Mouse (Mus musculus) hindbrain, embryonic 11.5 days (tissue): ENCODE measurements around the gene Cgnl1. TPM values are rescaled to one million over a fixed set of nuclear protein-coding genes. Genes with fewer than 3 reads are reported as not detected.

Experiments
- ATAC-seq: fragments of 200-750 bp; cut with Nextera tagmentation; 2 replicates; pipeline ENCODE4 v1.8.0; 2017; ENCODE audit warnings: mild to moderate bottlenecking, moderate TSS enrichment, moderate library complexity; ENCODE audit not compliant: low FRiP score
- DNase-seq: peaks from one replicate; pipeline ENCODE4 v3.0.0-alpha.2; 2015; ENCODE audit warnings: low spot score
- H3K27ac ChIP-seq: fragments of 300-500 bp; sonication (generic); 2 replicates; pipeline ENCODE4 v1.5.1; 2014; ENCODE audit warnings: mild to moderate bottlenecking, low read depth, low read length
- H3K27me3 ChIP-seq: fragments of 300-500 bp; sonication (generic); 2 replicates; pipeline ENCODE4 v1.6.1; 2014; ENCODE audit warnings: mild to moderate bottlenecking, low read length, moderate library complexity, mixed read lengths; ENCODE audit not compliant: control insufficient read depth, insufficient read depth
- H3K36me3 ChIP-seq: fragments of 300-500 bp; sonication (generic); 2 replicates; pipeline ENCODE4 v1.6.1; 2014; ENCODE audit warnings: mild to moderate bottlenecking, low read length, moderate library complexity, mixed read lengths; ENCODE audit not compliant: control insufficient read depth, insufficient read depth
- H3K4me1 ChIP-seq: fragments of 300-500 bp; sonication (generic); replicated peaks from 2 replicates; pipeline ENCODE4 v1.6.1; 2014; ENCODE audit warnings: low read length, mixed read lengths; ENCODE audit not compliant: control insufficient read depth, insufficient read depth
- H3K4me2 ChIP-seq: fragments of 300-500 bp; sonication (generic); replicated peaks from 2 replicates; pipeline ENCODE4 v1.6.1; 2014; ENCODE audit warnings: mild to moderate bottlenecking, low read depth, low read length
- H3K4me3 ChIP-seq: fragments of 300-500 bp; sonication (generic); 2 replicates; pipeline ENCODE4 v1.5.1; 2014; ENCODE audit warnings: low read depth, low read length
- H3K9ac ChIP-seq: fragments of 300-500 bp; sonication (generic); 2 replicates; pipeline ENCODE4 v1.6.1; 2014; ENCODE audit warnings: low read depth, low read length
- H3K9me3 ChIP-seq: fragments of 300-500 bp; sonication (generic); 2 replicates; pipeline ENCODE4 v1.6.1; 2016; ENCODE audit warnings: low read length; ENCODE audit not compliant: control insufficient read depth
- WGBS: fragments of 180-500 bp; shearing (Covaris S2); extraction: QIAGEN DNeasy Blood & Tissue Kit; methylation state at CpG from one replicate; pipeline ENCODE4 v1.1.7; 2014; 5-methylcytosine and 5-hydroxymethylcytosine counted together
- polyA plus RNA-seq: library from polyadenylated mRNA; unstranded; fragments of >200 nt; fragmentation: Nextera tagmentation; extraction: Ambion mirVana; gene quantifications from 2 replicates; pipeline ENCODE4 v1.2.1, GENCODE M21; 2014

Cgnl1 gene
- polyA plus RNA-seq, 1 experiment from 2014 or later, result 6.3 TPM

GRCm38 (mm10) chr9:71679103-71679815, 92.1 kb downstream of the Cgnl1 start:
- Histone ChIP-seq H3K4me3 (no peak overlapping the region), H3K36me3 (no peaks in the 10 kb centered on the region), H3K4me2 (no peak overlapping the region), H3K9me3 (no peaks in the 10 kb centered on the region), H3K9ac (no peak overlapping the region), H3K27me3 (no peaks in the 10 kb centered on the region), H3K4me1 (no peaks in the 10 kb centered on the region), H3K27ac (no peak overlapping the region)
- WGBS, result 78% methylated on average over 11 of the region's 11 CpGs
- ATAC-seq (no peak), DNase-seq (no peak)

- Histone ChIP-seq H3K4me3 (no peak overlapping the region), H3K4me1 (no peaks in the 10 kb centered on the region), H3K9ac (no peak overlapping the region), H3K36me3 (no peaks in the 10 kb centered on the region), H3K4me2 (no peak overlapping the region), H3K9me3 (no peaks in the 10 kb centered on the region), H3K27me3 (no peaks in the 10 kb centered on the region), H3K27ac (no peak overlapping the region)
- DNase-seq (no peak), ATAC-seq (no peak)
- 75% methylated on average over 5 of the region's 5 CpGs for WGBS
Observed at GRCm38 (mm10) chr9:71676988-71677688, 94.3 kb downstream of the Cgnl1 start.

DNA sequence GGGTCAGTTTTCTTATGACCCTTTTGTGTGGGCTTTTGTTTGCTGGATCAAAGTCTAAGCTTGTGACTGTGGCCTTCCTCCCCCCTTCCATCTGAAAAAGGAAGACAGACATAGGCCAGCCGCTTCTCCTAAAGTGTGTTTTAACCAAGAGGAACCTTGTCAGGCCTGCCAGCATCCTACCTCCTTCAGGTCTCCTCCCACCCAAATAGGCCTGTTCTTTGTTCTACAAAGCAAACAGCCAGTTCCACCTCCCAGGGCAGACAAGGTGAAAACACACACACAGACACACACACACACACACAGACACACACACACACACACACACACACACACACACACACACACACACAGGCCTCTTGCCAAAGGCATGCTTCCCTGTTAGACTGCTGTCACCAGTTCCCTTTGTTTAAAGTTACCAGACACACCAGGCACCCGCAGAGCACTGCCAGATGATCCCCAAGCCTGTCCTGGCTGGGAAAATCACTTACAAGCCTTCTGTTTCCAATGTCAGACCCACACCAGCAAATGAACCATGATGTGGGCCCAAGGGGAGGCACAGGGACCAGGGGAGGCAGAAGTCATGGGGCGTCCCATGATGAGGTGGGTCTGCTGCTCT, 95.5 kb downstream of the Cgnl1 start:
- no peak for DNase-seq
- H3K9ac ChIP-seq, result no peak overlapping the region
- no peak overlapping the region for H3K4me2 ChIP-seq
- no peaks in the 10 kb centered on the region for H3K36me3 ChIP-seq
- no peak overlapping the region; the same call in 1 of the 2 replicates for H3K27ac ChIP-seq
- H3K27me3 ChIP-seq, result no peaks in the 10 kb centered on the region
- H3K9me3 ChIP-seq, result no peaks in the 10 kb centered on the region
- no peaks in the 10 kb centered on the region for H3K4me1 ChIP-seq
- no peak for ATAC-seq
- WGBS, result 56% methylated on average over 3 of the region's 3 CpGs
- H3K4me3 ChIP-seq, result no peak overlapping the region

GRCm38 (mm10) chr9:71675216-71675615, 96.2 kb downstream of the Cgnl1 start:
- Histone ChIP-seq H3K9ac (no peak overlapping the region), H3K27me3 (no peaks in the 10 kb centered on the region), H3K9me3 (no peaks in the 10 kb centered on the region), H3K4me3 (no peak overlapping the region), H3K36me3 (no peaks in the 10 kb centered on the region), H3K27ac (no peak overlapping the region), H3K4me1 (no peaks in the 10 kb centered on the region), H3K4me2 (no peak overlapping the region)
- ATAC-seq (no peak), DNase-seq (no peak)
- 82% methylated on average over 2 of the region's 2 CpGs for WGBS

DNA sequence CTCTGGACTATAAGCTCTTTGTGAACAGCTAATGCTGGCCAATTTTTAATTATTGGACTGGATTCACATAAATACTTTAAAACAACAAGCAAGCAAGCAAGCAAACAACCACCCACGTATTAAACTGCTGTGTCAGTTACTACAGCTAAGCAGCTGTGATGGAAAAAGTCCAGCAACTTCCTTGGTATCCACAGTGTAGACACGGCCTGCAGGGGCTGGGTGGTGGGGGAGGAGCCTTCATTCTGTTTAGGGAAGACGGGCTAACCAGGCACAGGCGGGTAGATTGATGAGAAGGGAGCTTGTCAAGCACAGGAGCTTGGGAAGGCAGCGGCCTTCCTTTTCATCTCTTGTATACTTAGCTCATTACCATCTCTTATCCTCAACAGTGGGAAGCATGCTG, 96.9 kb downstream of the Cgnl1 start:
- ATAC-seq, result no peak
- WGBS, result 49% methylated on average over 5 of the region's 5 CpGs

GRCm38 (mm10) chr9:71672495-71672894, 98.9 kb downstream of the Cgnl1 start:
- Histone ChIP-seq H3K27me3 (no peaks in the 10 kb centered on the region), H3K4me1 (no peaks in the 10 kb centered on the region), H3K36me3 (no peaks in the 10 kb centered on the region), H3K4me2 (no peak overlapping the region), H3K27ac (no peak overlapping the region), H3K9ac (no peak overlapping the region), H3K9me3 (no peaks in the 10 kb centered on the region), H3K4me3 (no peak overlapping the region)
- WGBS, result 94% methylated on average over 4 of the region's 4 CpGs
- no peak for ATAC-seq
- DNase-seq, result no peak

More for the DNA sequence above, 96.9 kb downstream of the Cgnl1 start:
- Histone ChIP-seq H3K4me1 (no peaks in the 10 kb centered on the region), H3K9ac (no peak overlapping the region), H3K27me3 (no peaks in the 10 kb centered on the region), H3K27ac (no peak overlapping the region), H3K4me3 (no peak overlapping the region), H3K9me3 (no peaks in the 10 kb centered on the region), H3K36me3 (no peaks in the 10 kb centered on the region), H3K4me2 (no peak overlapping the region)
- DNase-seq, result no peak

- no peak for ATAC-seq
- 83% methylated on average over 5 of the region's 5 CpGs for WGBS
- Histone ChIP-seq H3K4me3 (no peak overlapping the region), H3K4me2 (no peak overlapping the region), H3K4me1 (no peaks in the 10 kb centered on the region), H3K9me3 (no peaks in the 10 kb centered on the region), H3K27me3 (no peaks in the 10 kb centered on the region), H3K9ac (no peak overlapping the region), H3K36me3 (no peaks in the 10 kb centered on the region), H3K27ac (no peak overlapping the region)
- no peak for DNase-seq
Observed at GRCm38 (mm10) chr9:71670677-71671076, 100.7 kb downstream of the Cgnl1 start.

- Histone ChIP-seq H3K27me3 (no peaks in the 10 kb centered on the region), H3K36me3 (no peaks in the 10 kb centered on the region)
Observed at GRCm38 (mm10) chr9:71667616-71668015, 103.8 kb downstream of the Cgnl1 start.

More at GRCm38 (mm10) chr9:71667616-71668015, 103.8 kb downstream of the Cgnl1 start:
- no peak overlapping the region for H3K27ac ChIP-seq
- H3K4me1 ChIP-seq, result no peaks in the 10 kb centered on the region
- no peak overlapping the region for H3K9ac ChIP-seq
- no peaks in the 10 kb centered on the region for H3K9me3 ChIP-seq
- WGBS, result 60% methylated on average over 5 of the region's 5 CpGs
- no peak overlapping the region for H3K4me2 ChIP-seq
- H3K4me3 ChIP-seq, result no peak overlapping the region
- ATAC-seq, result no peak
- DNase-seq, result no peak
